Mouse (Mus musculus) heart, embryonic 16.5 days (tissue): ENCODE measurements around the gene Dnaaf5. TPM values are rescaled to one million over a fixed set of nuclear protein-coding genes. Genes with fewer than 3 reads are reported as not detected.

Source experiments
- ATAC-seq: fragments of 200-750 bp; cut with Nextera tagmentation; replicated peaks from 2 replicates; pipeline ENCODE4 v1.8.0; 2017; ENCODE audit warnings: moderate number of reproducible peaks; ENCODE audit not compliant: insufficient read depth, low FRiP score; ENCODE audit errors: extremely low read depth
- H3K27ac ChIP-seq: fragments of 300-500 bp; sonication (generic); 2 replicates; pipeline ENCODE4 v1.5.1; 2014; ENCODE audit warnings: mild to moderate bottlenecking, low read length, control low read depth, moderate library complexity
- H3K27me3 ChIP-seq: fragments of 300-500 bp; sonication (generic); 2 replicates; pipeline ENCODE4 v1.6.1; 2014; ENCODE audit warnings: low read length, mixed read lengths; ENCODE audit not compliant: control insufficient read depth, insufficient read depth
- H3K36me3 ChIP-seq: fragments of 300-500 bp; sonication (generic); 2 replicates; pipeline ENCODE4 v1.6.1; 2014; ENCODE audit not compliant: control insufficient read depth, insufficient read depth
- H3K4me1 ChIP-seq: fragments of 300-500 bp; sonication (generic); 2 replicates; pipeline ENCODE4 v1.6.1; 2014; ENCODE audit warnings: low read length, mixed read lengths; ENCODE audit not compliant: control insufficient read depth, insufficient read depth
- H3K4me2 ChIP-seq: fragments of 300-500 bp; sonication (generic); 2 replicates; pipeline ENCODE4 v1.6.1; 2014; ENCODE audit warnings: low read depth, mild to moderate bottlenecking, control low read depth, low read length
- H3K4me3 ChIP-seq: fragments of 300-500 bp; sonication (generic); 2 replicates; pipeline ENCODE4 v1.5.1; 2014; ENCODE audit warnings: mild to moderate bottlenecking, control low read depth, low read length
- H3K9ac ChIP-seq: fragments of 300-500 bp; sonication (generic); 2 replicates; pipeline ENCODE4 v1.6.1; 2014; ENCODE audit warnings: low read length, control low read depth
- H3K9me3 ChIP-seq: fragments of 300-500 bp; sonication (generic); replicated peaks from 2 replicates; pipeline ENCODE4 v1.6.1; 2016; ENCODE audit warnings: low read length; ENCODE audit not compliant: control insufficient read depth
- WGBS: fragments of 180-500 bp; shearing (Covaris S2); extraction: QIAGEN DNeasy Blood & Tissue Kit; methylation state at CpG from one replicate; pipeline ENCODE4 v1.1.7; 2014; 5-methylcytosine and 5-hydroxymethylcytosine counted together
- polyA plus RNA-seq: library from polyadenylated mRNA; unstranded; fragments of >200 nt; fragmentation: Nextera tagmentation; extraction: Ambion mirVana; gene quantifications from 2 replicates; pipeline ENCODE4 v1.2.1, GENCODE M21; 2015

Gene Dnaaf5
- polyA plus RNA-seq, 1 experiment from 2014 or later, result 6.6 TPM

DNA sequence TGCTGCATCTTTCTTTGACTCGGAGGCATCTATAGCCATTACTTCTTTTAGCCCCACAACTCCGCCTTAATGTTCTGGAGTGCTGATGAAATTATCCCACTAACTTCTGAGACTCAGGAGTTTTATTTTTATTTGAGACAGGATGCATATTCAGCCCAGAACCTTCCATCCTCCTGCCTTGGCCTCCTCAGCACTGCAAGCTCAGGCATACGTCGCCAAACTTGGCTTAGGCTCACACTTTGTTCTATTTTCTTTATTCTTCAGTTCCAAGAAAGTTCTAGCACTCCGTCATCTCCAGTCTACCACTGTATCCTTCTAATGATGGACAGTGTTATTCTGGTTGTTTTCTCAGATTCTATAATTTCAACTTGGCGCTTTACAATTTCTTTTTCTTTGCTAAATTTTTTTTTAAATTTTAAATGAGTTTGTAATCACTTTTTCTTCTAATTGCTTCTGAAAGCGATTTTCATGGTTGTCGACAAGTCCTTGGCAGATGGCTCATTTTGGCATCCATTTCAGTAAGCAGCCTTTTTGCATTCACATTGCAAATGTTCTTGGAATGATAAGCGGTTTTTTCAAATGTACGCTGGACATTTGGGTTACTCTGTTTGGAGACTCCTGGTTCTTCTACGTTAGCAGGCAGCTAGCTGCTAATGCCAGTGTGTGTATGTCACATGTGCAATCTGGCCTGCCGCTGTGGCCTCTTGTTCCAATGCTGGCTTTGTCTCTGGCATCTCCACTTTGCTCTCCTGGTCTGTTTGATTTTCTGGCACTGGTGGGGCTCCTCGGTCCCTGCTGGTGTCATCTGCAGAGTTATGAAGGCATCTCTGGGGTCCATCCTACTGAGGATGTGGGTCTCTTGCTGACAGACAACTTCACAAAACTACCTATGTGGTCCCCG lies 2.6 kb upstream of the Dnaaf5 start:
- Histone ChIP-seq H3K9me3 (no peaks in the 10 kb centered on the region), H3K4me1 (peaks cover 10% of the 10 kb centered on the region), H3K27ac (peak overlapping the region; percentile 22; the same call in 1 of the 2 replicates), H3K36me3 (no peaks in the 10 kb centered on the region), H3K4me2 (no peak overlapping the region), H3K4me3 (no peak overlapping the region), H3K9ac (no peak overlapping the region), H3K27me3 (no peaks in the 10 kb centered on the region)
- 87% methylated on average over 14 of the region's 14 CpGs for WGBS
- ATAC-seq, result no peak

- H3K4me1 ChIP-seq, result peaks cover 10% of the 10 kb centered on the region
- H3K9ac ChIP-seq, result peak overlapping the region; percentile 47
- H3K9me3 ChIP-seq, result no peaks in the 10 kb centered on the region
- no peaks in the 10 kb centered on the region for H3K27me3 ChIP-seq
- H3K27ac ChIP-seq, result peak overlapping the region; percentile 76
- 23% methylated on average over 11 of the region's 11 CpGs for WGBS
- ATAC-seq, result peak; percentile 28
- peak overlapping the region; percentile 61 for H3K4me2 ChIP-seq
- H3K36me3 ChIP-seq, result peaks cover 7% of the 10 kb centered on the region
- H3K4me3 ChIP-seq, result peak overlapping the region; percentile 72
Observed at GRCm38 (mm10) chr5:139149006-139149672, 884 bp upstream of the Dnaaf5 start.

DNA sequence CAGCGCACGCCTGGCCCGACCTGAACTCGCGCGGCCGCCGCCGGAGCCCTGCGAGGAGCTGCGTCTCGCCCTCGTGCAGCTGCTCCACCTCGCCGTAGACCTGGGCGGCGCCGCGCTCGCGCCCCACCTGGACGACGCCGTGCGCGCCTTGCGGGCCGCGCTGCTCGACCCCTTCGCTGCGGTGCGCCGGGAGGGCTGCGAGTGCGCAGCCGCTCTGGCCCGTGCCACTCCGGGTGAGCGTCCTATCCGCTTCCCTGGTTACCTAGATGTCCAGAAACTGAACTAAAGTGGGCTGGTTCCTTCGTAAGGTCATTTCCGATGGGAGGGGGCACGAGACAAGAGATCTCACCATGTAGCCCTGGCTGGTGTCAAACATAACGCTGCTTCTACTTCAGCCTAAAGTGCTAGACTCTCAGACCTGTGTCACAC lies 594 bp downstream of the Dnaaf5 start:
- H3K27ac ChIP-seq, result no peak overlapping the region
- H3K27me3 ChIP-seq, result no peaks in the 10 kb centered on the region
- H3K9me3 ChIP-seq, result no peaks in the 10 kb centered on the region
- ATAC-seq, result peak; percentile 7
- peak overlapping the region; percentile 72 for H3K4me3 ChIP-seq
- peaks cover 10% of the 10 kb centered on the region for H3K4me1 ChIP-seq
- WGBS, result under 1% methylated on average over 40 of the region's 45 CpGs
- H3K36me3 ChIP-seq, result peaks cover 12% of the 10 kb centered on the region
- peak overlapping the region; percentile 72 for H3K9ac ChIP-seq
- peak overlapping the region; percentile 76 for H3K4me2 ChIP-seq

DNA sequence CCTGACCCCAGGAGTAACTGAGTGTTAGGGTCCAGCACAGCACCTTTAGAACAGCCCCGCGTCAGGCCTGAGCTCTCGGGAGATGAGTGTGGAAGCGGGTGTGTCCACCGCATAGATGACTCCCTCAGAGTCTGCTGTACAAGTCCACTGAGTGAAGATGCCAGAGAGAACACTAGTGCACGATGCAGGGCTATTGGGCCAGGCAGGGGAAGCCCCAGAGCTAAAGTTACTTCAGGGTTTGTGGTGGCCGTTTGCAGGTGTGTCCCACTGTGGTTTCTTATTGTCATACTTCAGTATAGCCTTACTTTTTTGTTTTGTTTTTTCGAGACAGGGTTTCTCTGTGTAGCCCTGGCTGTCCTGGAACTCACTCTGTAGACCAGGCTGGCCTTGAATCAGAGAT lies 10.9 kb downstream of the Dnaaf5 start:
- Histone ChIP-seq H3K27me3 (no peaks in the 10 kb centered on the region), H3K9ac (no peak overlapping the region), H3K36me3 (peaks cover 10% of the 10 kb centered on the region), H3K9me3 (no peaks in the 10 kb centered on the region), H3K4me2 (no peak overlapping the region), H3K4me1 (no peaks in the 10 kb centered on the region), H3K27ac (no peak overlapping the region), H3K4me3 (no peak overlapping the region)
- WGBS, result 79% methylated on average over 8 of the region's 8 CpGs
- ATAC-seq, result no peak

GRCm38 (mm10) chr5:139161632-139162031 lies 11.6 kb downstream of the Dnaaf5 start:
- no peaks in the 10 kb centered on the region for H3K27me3 ChIP-seq
- 61% methylated on average over 10 of the region's 10 CpGs for WGBS

DNA sequence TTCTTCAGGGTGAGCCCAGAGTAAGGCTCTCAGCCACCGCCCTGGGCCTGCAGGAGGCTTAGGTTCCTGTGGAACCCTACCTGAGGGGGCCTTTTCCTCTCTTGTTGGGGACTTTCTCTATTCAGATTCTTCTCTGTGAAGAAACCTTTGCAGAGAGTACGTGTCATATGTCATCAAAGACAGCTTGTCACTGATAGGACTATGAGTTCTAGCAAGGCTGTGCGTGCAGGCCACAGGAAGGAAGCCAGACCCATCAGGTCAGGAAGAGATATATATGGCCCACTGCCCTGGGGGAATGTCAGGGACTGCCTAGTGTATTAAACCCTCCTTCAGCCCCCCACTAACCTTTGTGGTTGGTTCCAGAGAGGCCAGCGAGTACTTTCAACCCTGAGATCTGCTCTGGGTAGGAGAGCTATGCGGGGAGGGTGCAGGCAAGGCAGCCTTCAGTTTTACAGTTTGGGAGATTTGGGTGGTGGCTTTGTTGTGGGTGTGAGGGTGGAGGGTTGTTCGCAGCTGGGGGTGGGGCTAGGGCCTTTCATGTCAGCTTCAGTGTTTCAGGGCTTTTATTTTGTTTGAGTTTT lies 16.8 kb downstream of the Dnaaf5 start:
- Histone ChIP-seq H3K27ac (peak overlapping the region; percentile 30), H3K4me2 (no peak overlapping the region), H3K27me3 (no peaks in the 10 kb centered on the region), H3K9ac (no peak overlapping the region), H3K9me3 (no peaks in the 10 kb centered on the region), H3K4me3 (no peak overlapping the region), H3K4me1 (peaks cover 3% of the 10 kb centered on the region), H3K36me3 (peaks cover 18% of the 10 kb centered on the region)
- WGBS, result 58% methylated on average over 6 of the region's 6 CpGs
- ATAC-seq, result peak; percentile 56

More at GRCm38 (mm10) chr5:139161632-139162031, 11.6 kb downstream of the Dnaaf5 start:
- peaks cover 10% of the 10 kb centered on the region for H3K36me3 ChIP-seq
- no peak overlapping the region for H3K4me3 ChIP-seq
- no peak overlapping the region for H3K9ac ChIP-seq
- no peaks in the 10 kb centered on the region; the same call in 1 of the 2 replicates for H3K4me1 ChIP-seq
- 0 out of 2 replicates have a peak, but pooled peaks have one; percentile 29 for ATAC-seq
- H3K9me3 ChIP-seq, result no peaks in the 10 kb centered on the region
- no peak overlapping the region for H3K4me2 ChIP-seq
- H3K27ac ChIP-seq, result no peak overlapping the region; the same call in 1 of the 2 replicates

- Histone ChIP-seq H3K27ac (no peak overlapping the region), H3K36me3 (peaks cover 18% of the 10 kb centered on the region), H3K9me3 (no peaks in the 10 kb centered on the region), H3K4me1 (peaks cover 3% of the 10 kb centered on the region), H3K4me2 (no peak overlapping the region), H3K4me3 (no peak overlapping the region), H3K27me3 (no peaks in the 10 kb centered on the region), H3K9ac (no peak overlapping the region)
- 29% methylated on average over 1 of the region's 1 CpGs for WGBS
- no peak for ATAC-seq
Observed at GRCm38 (mm10) chr5:139167548-139167947, 17.5 kb downstream of the Dnaaf5 start.

DNA sequence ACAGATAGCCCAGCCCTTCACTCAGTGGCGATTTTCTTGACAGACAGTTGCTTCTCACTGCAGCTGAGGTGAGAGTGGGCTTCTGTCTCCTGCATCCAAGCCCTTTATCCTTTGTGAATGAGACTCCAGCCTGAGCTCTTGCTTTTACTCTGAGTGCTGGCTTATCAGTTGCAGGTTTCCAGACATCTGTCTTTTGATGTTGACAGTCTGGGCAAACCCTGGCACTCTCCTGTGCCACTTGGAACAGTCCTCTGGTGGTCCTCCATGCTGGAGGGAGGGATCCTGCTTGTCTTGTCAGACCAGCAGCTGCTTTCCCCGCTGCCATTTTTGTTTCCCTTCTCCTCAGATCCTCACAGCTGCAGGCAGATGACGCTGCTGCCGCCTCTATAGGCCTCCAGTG lies 21.9 kb downstream of the Dnaaf5 start:
- Histone ChIP-seq H3K9me3 (no peaks in the 10 kb centered on the region), H3K9ac (no peak overlapping the region), H3K36me3 (peaks cover 10% of the 10 kb centered on the region; the same call in 1 of the 2 replicates), H3K27me3 (no peaks in the 10 kb centered on the region), H3K4me2 (no peak overlapping the region), H3K27ac (no peak overlapping the region), H3K4me1 (peaks cover 8% of the 10 kb centered on the region; the same call in 1 of the 2 replicates), H3K4me3 (no peak overlapping the region)
- 85% methylated on average over 4 of the region's 4 CpGs for WGBS
- no peak for ATAC-seq
